Mouse (Mus musculus) C2C12 (cell line): ENCODE results near the gene Arhgap31.

Experiments used
- CEBPB ChIP-seq: IDR thresholded peaks from one replicate; pipeline ENCODE4 v1.6.1; 2011; ENCODE audit warnings: low read depth, mild to moderate bottlenecking, control low read depth, moderate library complexity
- CTCF ChIP-seq: IDR thresholded peaks from one replicate; pipeline ENCODE4 v1.5.1; 2011; ENCODE audit not compliant: control insufficient read depth, insufficient read depth, insufficient read length
- USF1 ChIP-seq: IDR thresholded peaks from one replicate; pipeline ENCODE4 v1.6.1; 2011; ENCODE audit warnings: low read depth, mild to moderate bottlenecking, control low read depth, moderate library complexity

- no peak for TF ChIP-seq CTCF
- TF ChIP-seq CEBPB: no peak
- TF ChIP-seq USF1: no peak
Measured at GRCm38 (mm10) chr16:38670621-38671390, 42.3 kb downstream of the Arhgap31 start.
